Mouse (Mus musculus): ENCODE results near the gene Ptgis. TPM values are rescaled to one million over a fixed set of nuclear protein-coding genes. Genes with fewer than 3 reads are reported as not detected.

Gene Ptgis
- polyA plus RNA-seq, 1 experiment from 2014 or later: 8.5 TPM

DNA sequence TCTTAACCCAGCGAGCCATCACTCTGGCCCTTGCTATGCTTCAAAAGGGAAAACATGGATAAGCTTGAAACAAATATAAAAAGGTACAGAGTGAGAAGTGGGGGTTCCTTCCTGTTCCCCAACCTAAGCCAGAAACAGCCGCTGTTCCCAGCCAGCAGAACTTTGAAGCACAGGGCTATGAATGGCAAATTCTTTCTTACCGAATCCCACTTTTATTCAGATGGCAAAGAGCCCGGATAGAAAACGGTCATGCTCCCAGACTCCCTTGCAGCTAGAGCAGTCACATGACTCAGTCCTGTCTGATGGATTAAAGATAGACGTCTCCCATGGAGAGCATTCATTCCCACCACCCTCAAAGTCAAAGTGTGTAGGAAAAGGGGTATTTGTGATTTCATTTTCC lies 89.5 kb downstream of the Ptgis start:
- Histone ChIP-seq H3K4me2 (replicated peaks) (no peak overlapping the region), H3K9ac (no peak overlapping the region), H3K27ac (no peak overlapping the region), H3K4me3 (no peak overlapping the region), H3K36me3 (no peaks in the 10 kb centered on the region), H3K9me3 (0 out of 2 replicates have a peak, but pooled peaks cover 5% of the 10 kb centered on the region), H3K27me3 (replicated peaks) (no peaks in the 10 kb centered on the region), H3K4me1 (peaks cover 8% of the 10 kb centered on the region)
- no peak for ATAC-seq (ENCODE audit: low FRiP score, low read depth)
- WGBS: 95% methylated on average over 6 of the region's 6 CpGs

DNA sequence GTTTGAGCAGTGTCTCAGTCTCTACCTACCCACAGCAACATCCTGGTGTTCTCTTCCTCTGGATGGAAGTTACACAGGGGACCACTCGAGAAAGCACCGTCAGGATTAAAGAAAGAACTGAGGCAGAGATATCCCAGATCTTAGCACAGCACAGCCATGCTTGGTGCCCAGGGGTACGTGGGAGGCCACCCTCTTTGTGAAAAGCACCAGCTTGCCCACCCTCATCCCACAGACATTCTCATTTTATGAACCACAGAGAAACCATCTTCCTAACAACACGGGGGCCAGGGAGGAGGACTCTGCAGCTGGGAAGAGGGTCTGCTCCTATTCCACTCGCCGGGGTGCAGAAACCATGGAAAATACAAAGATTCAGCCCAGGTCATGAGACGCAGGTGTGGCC lies 90.3 kb downstream of the Ptgis start:
- no peak for ATAC-seq (ENCODE audit: low FRiP score, low read depth)
- H3K4me1 ChIP-seq: 0 out of 2 replicates have a peak, but pooled peaks cover 1% of the 10 kb centered on the region
- 93% methylated on average over 7 of the region's 7 CpGs for WGBS

DNA sequence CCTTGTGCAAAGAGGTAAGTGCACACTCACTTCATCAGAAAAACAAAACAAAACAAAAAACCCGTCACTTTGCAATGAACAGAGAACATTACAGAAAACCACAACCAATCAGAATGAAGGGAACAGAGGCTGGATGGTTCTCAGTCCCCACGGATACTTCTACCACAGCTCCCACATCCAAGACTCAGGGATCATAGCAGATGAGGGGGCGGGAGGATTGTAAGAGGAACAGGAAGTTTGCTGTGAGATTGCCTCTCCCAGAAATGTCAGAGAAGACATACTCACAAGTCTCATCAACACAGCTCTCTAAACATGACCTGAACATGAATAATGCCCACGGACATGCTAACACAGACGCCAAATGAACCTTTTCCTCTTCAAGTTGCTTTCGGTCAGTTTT lies 91.4 kb downstream of the Ptgis start:
- H3K27me3 ChIP-seq (replicated peaks): 0 out of 2 replicates have a peak, but pooled peaks cover 3% of the 10 kb centered on the region
- H3K27ac ChIP-seq: no peak overlapping the region
- 0 out of 2 replicates have a peak, but pooled peaks cover 5% of the 10 kb centered on the region for H3K9me3 ChIP-seq
- ATAC-seq (ENCODE audit: low FRiP score, low read depth): no peak
- H3K4me2 ChIP-seq (replicated peaks): no peak overlapping the region
- no peak overlapping the region for H3K4me3 ChIP-seq
- 92% methylated on average over 6 of the region's 6 CpGs for WGBS
- no peaks in the 10 kb centered on the region for H3K36me3 ChIP-seq
- H3K4me1 ChIP-seq: peaks cover 8% of the 10 kb centered on the region
- no peak overlapping the region for H3K9ac ChIP-seq

More for the DNA sequence above, 90.3 kb downstream of the Ptgis start:
- H3K27ac ChIP-seq: no peak overlapping the region
- H3K4me3 ChIP-seq: no peak overlapping the region
- no peaks in the 10 kb centered on the region for H3K36me3 ChIP-seq
- H3K4me2 ChIP-seq (replicated peaks): no peak overlapping the region
- H3K9me3 ChIP-seq: 0 out of 2 replicates have a peak, but pooled peaks cover 5% of the 10 kb centered on the region
- H3K27me3 ChIP-seq (replicated peaks): 0 out of 2 replicates have a peak, but pooled peaks cover 3% of the 10 kb centered on the region
- H3K9ac ChIP-seq: no peak overlapping the region

DNA sequence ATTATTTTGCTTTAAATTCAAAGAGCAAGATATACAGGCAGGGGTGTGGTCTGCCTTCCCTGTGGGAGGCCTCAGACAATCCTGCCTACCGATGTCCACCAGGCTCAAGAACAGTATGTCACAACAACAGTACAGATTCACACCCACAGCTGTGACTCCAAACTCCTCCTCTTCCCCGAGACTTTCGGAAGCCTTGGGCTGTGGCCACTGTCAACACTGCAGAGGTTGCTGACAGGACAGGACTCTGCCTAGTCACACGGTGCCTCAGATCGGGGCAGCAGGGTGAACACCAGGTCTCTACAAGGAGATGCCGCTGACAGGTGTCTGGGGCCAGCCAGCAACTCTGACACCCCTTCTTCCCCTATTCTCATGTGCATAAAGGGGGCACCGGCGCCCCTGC lies 92.7 kb downstream of the Ptgis start:
- 0 out of 2 replicates have a peak, but pooled peaks cover 5% of the 10 kb centered on the region for H3K9me3 ChIP-seq
- H3K27me3 ChIP-seq (replicated peaks): 0 out of 2 replicates have a peak, but pooled peaks cover 3% of the 10 kb centered on the region
- no peak overlapping the region for H3K4me3 ChIP-seq
- H3K36me3 ChIP-seq: no peaks in the 10 kb centered on the region
- no peak for ATAC-seq (ENCODE audit: low FRiP score, low read depth)
- no peak overlapping the region for H3K4me2 ChIP-seq (replicated peaks)
- WGBS: 82% methylated on average over 8 of the region's 8 CpGs
- H3K9ac ChIP-seq: no peak overlapping the region
- no peak overlapping the region for H3K27ac ChIP-seq
- H3K4me1 ChIP-seq: peaks cover 8% of the 10 kb centered on the region

DNA sequence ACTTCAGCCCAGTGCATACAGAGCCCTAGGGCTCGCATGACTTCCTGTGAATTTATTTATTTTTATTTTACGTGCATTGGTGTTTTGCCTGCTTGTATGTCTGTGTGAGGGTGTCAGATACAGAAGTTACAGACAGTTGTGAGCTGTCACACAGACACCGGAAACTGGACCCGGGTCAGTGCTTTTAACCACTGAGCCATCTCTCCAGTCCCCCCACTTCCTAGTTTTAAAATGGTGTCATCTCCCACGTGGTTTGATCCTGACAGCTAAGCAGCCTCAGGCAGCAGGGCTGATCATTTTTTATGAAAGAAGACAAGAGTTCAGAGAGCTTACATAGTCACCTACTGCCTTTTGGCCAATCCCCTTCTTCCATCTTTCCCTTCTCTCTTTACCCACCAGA lies 94.5 kb downstream of the Ptgis start:
- no peak for ATAC-seq (ENCODE audit: low FRiP score, low read depth)

DNA sequence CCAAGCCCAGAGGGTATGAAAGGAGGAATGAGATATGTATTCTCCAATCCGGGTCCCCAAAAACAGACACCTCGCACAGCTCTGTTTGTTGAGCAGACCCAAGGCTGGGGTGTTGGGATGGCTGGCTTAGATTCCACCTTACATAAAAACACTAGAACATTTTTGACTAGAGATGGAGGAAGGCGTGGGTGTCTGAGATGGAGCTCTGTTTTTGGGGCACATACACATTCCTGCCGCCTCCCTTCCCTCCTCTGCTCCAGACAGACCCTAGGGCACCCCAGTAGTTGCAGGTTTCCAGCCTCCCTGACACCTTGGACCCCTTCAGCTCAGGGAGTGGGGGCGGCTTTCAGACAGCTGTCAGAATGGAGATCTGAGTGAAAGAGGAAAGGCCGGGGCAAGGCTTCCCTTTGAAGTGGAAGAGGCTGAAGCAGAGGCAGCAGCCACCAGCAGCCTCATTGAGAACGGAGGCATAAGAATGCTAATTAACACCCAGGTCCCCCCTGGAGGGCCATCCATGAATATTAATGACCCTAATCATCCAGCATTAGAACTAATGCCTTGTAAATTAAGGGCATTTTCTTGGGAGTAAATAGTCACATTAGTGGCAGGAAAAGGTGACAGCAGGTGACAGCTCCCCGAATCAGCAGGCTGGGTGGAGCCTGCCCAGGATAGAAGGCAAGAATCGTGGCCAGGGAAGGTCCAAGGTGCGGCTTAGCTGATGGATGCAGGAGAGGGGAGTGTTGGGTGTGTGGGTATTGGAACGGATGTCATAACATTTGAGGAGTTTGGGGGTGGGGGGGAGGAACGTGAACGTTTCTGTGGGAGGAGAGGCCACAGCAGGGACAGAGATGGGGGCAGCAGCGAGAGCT lies 95.7 kb downstream of the Ptgis start:
- H3K4me2 ChIP-seq (replicated peaks): no peak overlapping the region
- H3K27ac ChIP-seq: no peak overlapping the region

More for the DNA sequence above, 94.5 kb downstream of the Ptgis start:
- no peak overlapping the region for H3K27ac ChIP-seq
- H3K4me3 ChIP-seq: no peak overlapping the region
- 0 out of 2 replicates have a peak, but pooled peaks cover 1% of the 10 kb centered on the region for H3K9me3 ChIP-seq
- 0 out of 2 replicates have a peak, but pooled peaks cover 3% of the 10 kb centered on the region for H3K27me3 ChIP-seq (replicated peaks)
- whole genome bisulfite sequencing: 78% methylated on average over 5 of the region's 5 CpGs
- H3K36me3 ChIP-seq: no peaks in the 10 kb centered on the region
- no peak overlapping the region for H3K9ac ChIP-seq
- no peak overlapping the region for H3K4me2 ChIP-seq (replicated peaks)
- peaks cover 8% of the 10 kb centered on the region for H3K4me1 ChIP-seq

DNA sequence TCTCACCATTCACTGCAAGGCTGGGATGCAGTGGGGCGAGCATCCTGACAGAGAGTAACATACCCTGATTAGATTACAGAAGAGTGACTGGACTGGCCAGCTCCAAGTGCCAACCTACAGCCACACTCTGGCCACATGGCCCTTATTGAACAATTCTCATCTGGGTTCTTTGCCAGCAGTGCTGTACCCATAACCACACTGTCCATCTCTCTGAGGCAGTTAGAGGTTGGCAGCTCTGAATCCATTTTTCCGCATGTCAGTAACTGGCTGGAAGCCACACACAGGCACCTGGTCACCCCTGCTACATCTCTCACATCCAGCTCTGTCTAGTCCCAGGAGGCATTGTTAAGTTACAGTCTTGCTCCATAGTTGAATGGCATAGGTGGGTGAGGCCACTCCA lies 96.5 kb downstream of the Ptgis start:
- H3K27ac ChIP-seq: no peak overlapping the region
- peaks cover 8% of the 10 kb centered on the region for H3K4me1 ChIP-seq
- no peak overlapping the region for H3K4me3 ChIP-seq
- no peaks in the 10 kb centered on the region for H3K9me3 ChIP-seq
- no peaks in the 10 kb centered on the region for H3K36me3 ChIP-seq
- H3K4me2 ChIP-seq (replicated peaks): no peak overlapping the region
- WGBS: 76% methylated on average over 2 of the region's 2 CpGs
- H3K27me3 ChIP-seq (replicated peaks): 0 out of 2 replicates have a peak, but pooled peaks cover 3% of the 10 kb centered on the region
- ATAC-seq (ENCODE audit: low FRiP score, low read depth): no peak
- H3K9ac ChIP-seq: no peak overlapping the region

More for the DNA sequence above, 95.7 kb downstream of the Ptgis start:
- H3K4me1 ChIP-seq: peaks cover 8% of the 10 kb centered on the region
- H3K27me3 ChIP-seq (replicated peaks): 0 out of 2 replicates have a peak, but pooled peaks cover 3% of the 10 kb centered on the region
- H3K36me3 ChIP-seq: no peaks in the 10 kb centered on the region
- H3K9ac ChIP-seq: no peak overlapping the region
- H3K4me3 ChIP-seq: no peak overlapping the region
- H3K9me3 ChIP-seq: no peaks in the 10 kb centered on the region
- no peak for ATAC-seq (ENCODE audit: low FRiP score, low read depth)
- 9% methylated on average over 14 of the region's 14 CpGs for WGBS

DNA sequence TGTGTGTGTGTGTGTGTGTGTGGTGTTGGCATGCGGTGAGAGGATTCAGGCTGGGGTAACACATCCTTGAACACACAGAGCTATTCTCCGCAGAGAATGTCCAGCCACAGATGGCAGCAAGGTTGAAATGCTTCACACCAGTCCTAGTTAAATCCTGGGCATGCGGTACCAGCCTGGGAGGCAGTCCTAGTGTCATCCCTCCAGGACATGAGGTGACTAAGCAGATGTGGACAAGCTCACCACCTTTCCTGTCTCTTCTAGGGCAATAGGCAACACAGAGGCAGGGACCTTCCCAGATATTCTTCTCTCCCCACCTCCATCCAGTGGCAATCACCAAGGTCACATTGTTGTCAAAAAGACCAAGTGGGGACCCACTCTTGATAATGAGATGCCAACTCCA lies 98.1 kb downstream of the Ptgis start:
- Histone ChIP-seq H3K9ac (no peak overlapping the region), H3K27me3 (replicated peaks) (0 out of 2 replicates have a peak, but pooled peaks cover 3% of the 10 kb centered on the region), H3K4me2 (replicated peaks) (no peak overlapping the region), H3K27ac (no peak overlapping the region), H3K4me3 (no peak overlapping the region), H3K4me1 (peaks cover 8% of the 10 kb centered on the region), H3K9me3 (no peaks in the 10 kb centered on the region), H3K36me3 (no peaks in the 10 kb centered on the region)
- 95% methylated on average over 3 of the region's 3 CpGs for WGBS
- ATAC-seq (ENCODE audit: low FRiP score, low read depth): no peak

DNA sequence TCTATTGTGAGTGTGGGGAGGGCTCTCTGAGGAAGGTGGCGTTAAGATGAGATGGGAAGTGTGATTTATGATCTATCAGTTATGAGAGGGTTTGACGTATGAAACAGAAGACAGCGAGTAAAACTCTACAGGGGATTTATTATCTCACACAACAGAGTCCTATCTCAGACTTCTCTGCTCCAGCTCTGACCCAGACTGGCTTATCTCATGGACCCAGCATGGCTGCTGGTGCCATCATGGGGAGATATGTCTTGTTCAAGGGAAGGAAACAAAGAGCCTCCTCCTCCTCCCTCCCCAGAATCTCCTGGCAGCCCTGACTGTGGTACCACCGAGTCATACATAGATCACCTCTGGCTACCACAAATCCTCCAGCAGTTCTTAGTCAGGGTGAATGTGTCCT lies 98.6 kb downstream of the Ptgis start:
- Histone ChIP-seq H3K4me2 (replicated peaks) (no peak overlapping the region), H3K9me3 (no peaks in the 10 kb centered on the region), H3K27me3 (replicated peaks) (0 out of 2 replicates have a peak, but pooled peaks cover 3% of the 10 kb centered on the region), H3K36me3 (no peaks in the 10 kb centered on the region), H3K4me3 (no peak overlapping the region), H3K27ac (no peak overlapping the region), H3K9ac (no peak overlapping the region), H3K4me1 (peaks cover 13% of the 10 kb centered on the region)
- 81% methylated on average over 4 of the region's 4 CpGs for whole genome bisulfite sequencing
- ATAC-seq (ENCODE audit: low FRiP score, low read depth): no peak

Other genes with a start within 250 kb of the Ptgis start
- 118 TPM in 2 replicates for gene Stau1, start 244.3 kb downstream of the Ptgis start, polyA plus RNA-seq (2016; fragmentation: Nextera tagmentation; extraction: Ambion mirVana)
- 43.8 and 44.5 TPM in 2 replicates for gene Ddx27, start 225.4 kb downstream of the Ptgis start, polyA plus RNA-seq (2016; fragmentation: Nextera tagmentation; extraction: Ambion mirVana)
- gene Znfx1, start 177.6 kb downstream of the Ptgis start, polyA plus RNA-seq (2016; fragmentation: Nextera tagmentation; extraction: Ambion mirVana): 8.2 and 9.6 TPM in 2 replicates
- 1.2 and 1.3 TPM in 2 replicates for gene Kcnb1, start 50.4 kb downstream of the Ptgis start, polyA plus RNA-seq (2016; fragmentation: Nextera tagmentation; extraction: Ambion mirVana)
- gene B4galt5, start 108.6 kb upstream of the Ptgis start, polyA plus RNA-seq (2016; fragmentation: Nextera tagmentation; extraction: Ambion mirVana): 24.4 and 25.5 TPM in 2 replicates
- 23.5 and 23.7 TPM in 2 replicates for gene Slc9a8, start 181.1 kb upstream of the Ptgis start, polyA plus RNA-seq (2016; fragmentation: Nextera tagmentation; extraction: Ambion mirVana)

All from neural tube, embryonic 12.5 days (tissue).